Mouse (Mus musculus) heart, postnatal 0 days (tissue): Measurements from ENCODE around the gene Esp23.
"Not testable (repeated sequence)": the region's sequence is repeated elsewhere in the genome, so short reads cannot be mapped to it uniquely, and the experiment has no call there.

ENCODE experiments used
- CTCF ChIP-seq: IDR thresholded peaks from 2 replicates; pipeline ENCODE4 v1.5.1; 2016; ENCODE audit warnings: antibody characterized with exemption, control low read depth, low read depth
- EP300 ChIP-seq: IDR thresholded peaks from 2 replicates; pipeline ENCODE4 v1.6.1; 2016; ENCODE audit warnings: antibody characterized with exemption, low read depth

- TF ChIP-seq CTCF, EP300: not testable (repeated sequence)
Observed at GRCm38 (mm10) chr17:39107126-39107525, 30.3 kb upstream of the Esp23 start.
